Mouse (Mus musculus) left cerebral cortex, postnatal 10 days (tissue): ENCODE results near the gene 4932438H23Rik. TPM values are rescaled to one million over a fixed set of nuclear protein-coding genes. Genes with fewer than 3 reads are reported as not detected.
A peak's percentile ranks its signal among the peaks of the same experiment; 100 is the strongest.
"Not testable (repeated sequence)": the region's sequence is repeated elsewhere in the genome, so short reads cannot be mapped to it uniquely, and the experiment has no call there.

Experiments used
- DNase-seq, 2 experiments: peaks; one replicate each; pipeline ENCODE4 v3.0.0; 2021 to 2022; ENCODE audit warnings: low spot score in 2 of 2, mixed read lengths in 1 of 2; ENCODE audit errors: extremely low spot score in 1 of 2
- intact Hi-C: fragments of 180-260 bp; cut with DNase I; formaldehyde crosslinking; loops from one replicate; pipeline ENCODE4 v1.15.1; 2025
- total RNA-seq, 2 experiments: library from RNA; stranded (reverse); gene quantifications; 2 replicates each; pipeline ENCODE4 v1.2.3; 2021

4932438H23Rik gene
- total RNA-seq, 2 experiments from 2014 or later, result 0.32 to 0.34 TPM

DNA sequence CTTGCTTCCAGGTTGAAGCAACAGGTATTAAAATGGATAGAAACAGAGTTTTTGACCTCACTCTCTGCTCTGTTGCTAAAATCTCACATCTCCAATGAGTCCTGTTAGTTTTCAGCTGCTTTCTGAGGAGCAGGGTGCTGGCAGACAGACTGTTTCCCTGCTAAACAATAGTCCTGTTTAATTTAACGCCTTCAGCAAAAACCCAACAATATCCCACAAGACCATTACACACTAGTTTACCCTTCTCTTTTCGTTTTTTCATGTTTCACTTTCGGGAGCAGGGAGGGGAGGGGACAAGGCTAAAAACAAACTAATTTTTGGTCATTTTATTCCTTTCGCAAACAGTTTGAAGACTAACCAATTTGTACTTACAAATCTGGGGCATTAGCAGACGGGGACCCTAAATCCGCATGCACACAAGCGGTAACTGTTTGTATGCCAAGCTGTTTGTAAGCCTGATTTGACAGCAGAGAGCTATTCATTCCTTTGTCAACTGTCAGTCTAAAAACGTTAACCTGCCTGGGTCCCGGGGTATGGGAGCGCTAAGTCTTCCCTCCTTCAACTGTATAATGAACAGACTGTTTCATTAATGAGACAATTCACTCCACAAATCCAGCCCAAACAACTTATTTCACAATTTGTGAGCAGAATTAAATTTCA, 10.0 kb upstream of the 4932438H23Rik start:
- intact Hi-C loops, result no loop called here
- DNase-seq, result no peak

DNA sequence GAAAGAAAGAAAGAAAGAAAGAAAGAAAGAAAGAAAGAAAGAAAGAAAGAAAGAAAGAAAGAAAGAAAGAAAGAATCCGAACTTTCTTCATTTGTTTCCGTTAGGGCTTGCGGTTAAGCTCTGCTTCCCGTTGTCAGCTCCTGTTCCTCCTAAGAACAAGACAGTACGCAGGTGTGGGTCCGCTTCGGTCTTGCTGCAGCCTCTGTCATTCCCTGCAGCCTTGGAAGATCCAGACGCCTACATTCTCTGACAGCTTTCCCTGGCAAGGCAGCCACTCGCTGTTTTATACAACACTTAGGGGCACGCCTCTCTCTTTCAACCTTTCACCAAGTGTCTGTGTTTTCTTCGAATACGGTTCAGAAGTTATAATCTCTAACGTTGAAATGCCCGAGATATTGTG, 8.5 kb upstream of the 4932438H23Rik start:
- no peak for DNase-seq
- intact Hi-C loops, result no loop called here

GRCm38 (mm10) chr16:91100484-91100883, 5.6 kb upstream of the 4932438H23Rik start:
- no peak for DNase-seq
- intact Hi-C loops, result no loop called here

- no peak for DNase-seq
- intact Hi-C loops, result no loop called here
Observed at GRCm38 (mm10) chr16:91099444-91100065, 4.6 kb upstream of the 4932438H23Rik start.

DNA sequence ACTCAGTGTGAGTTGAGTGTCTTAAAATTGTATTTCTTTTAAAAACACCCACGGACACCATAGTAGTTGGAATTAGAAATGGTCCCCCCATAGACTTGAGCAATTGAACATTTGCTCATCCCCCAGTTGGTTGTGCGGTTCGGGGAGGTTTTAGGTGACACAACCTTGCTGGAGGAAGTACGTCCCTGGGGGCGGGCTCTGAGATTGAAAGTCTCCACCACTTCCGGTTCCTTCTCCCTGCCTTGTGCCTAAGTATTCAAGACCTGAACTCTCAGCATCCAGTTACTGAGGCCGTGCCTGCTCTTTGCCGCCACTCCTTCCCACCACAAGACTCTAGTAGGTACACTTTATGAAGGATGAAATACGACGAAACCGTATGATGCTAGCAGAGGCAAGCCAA, 2.9 kb upstream of the 4932438H23Rik start:
- DNase-seq, result no peak
- intact Hi-C loops, result no loop called here

DNA sequence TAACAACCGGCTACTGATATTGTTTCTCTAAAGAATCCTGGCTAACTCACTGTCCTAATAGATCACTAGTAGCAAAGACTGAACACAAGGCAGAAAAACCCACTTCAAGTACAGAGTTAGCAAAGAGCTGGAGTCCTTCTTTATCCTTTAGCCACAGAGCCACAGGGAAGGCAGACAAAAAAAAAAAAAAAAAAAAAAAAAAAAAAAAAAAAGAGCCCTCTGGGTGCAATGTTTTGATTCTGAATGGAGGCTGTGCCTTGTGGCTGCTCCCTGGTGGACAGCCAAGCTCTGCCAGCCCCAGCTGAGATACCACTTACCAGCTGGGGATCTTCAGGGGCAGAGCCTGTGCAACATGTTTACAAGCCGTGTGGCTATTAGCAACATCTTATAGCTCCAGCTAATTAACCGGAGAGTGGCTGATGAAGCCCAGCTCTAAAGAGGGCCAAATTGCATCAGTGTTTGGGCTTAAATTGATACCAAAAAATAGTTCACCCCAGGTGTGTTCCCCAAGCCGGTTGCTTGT, 2.1 kb upstream of the 4932438H23Rik start:
- intact Hi-C loops, result no loop called here
- DNase-seq, result no peak

DNA sequence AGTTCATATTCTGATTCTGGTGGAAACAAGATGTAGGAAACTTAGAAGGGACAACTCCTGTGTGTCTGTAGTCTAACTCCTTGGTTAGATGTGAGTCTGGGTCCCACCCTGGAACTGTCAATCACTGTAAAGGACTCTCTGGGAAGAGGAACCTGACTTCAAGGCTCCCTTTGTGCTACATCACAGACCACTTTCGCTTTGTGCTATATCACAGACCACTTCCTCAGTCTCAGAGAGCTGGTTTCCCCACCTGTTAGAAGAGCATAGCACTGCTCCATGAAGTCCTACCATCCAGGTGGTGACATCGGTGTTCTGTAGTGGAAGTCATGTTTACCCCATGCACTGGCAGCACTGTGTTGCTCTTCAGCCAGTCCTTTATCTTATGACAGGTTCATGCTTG, 1.1 kb upstream of the 4932438H23Rik start:
- intact Hi-C loops, result no loop called here
- DNase-seq, result no peak

GRCm38 (mm10) chr16:91086642-91087306, 8.1 kb downstream of the 4932438H23Rik start:
- no peak for DNase-seq
- intact Hi-C loops, result loop anchor here (10.0 kb wide), 1 partner anchor 128 kb away; no protein-coding TSS in a partner anchor

- no peak for DNase-seq
- intact Hi-C loops, result loop anchor here (10.0 kb wide), 1 partner anchor 129 kb away; no protein-coding TSS in a partner anchor
Observed at GRCm38 (mm10) chr16:91085239-91085825, 9.6 kb downstream of the 4932438H23Rik start.

- intact Hi-C loops, result loop anchor here (10.0 kb wide), 1 partner anchor 130 kb away; no protein-coding TSS in a partner anchor
Observed at GRCm38 (mm10) chr16:91084307-91085238, 10.3 kb downstream of the 4932438H23Rik start.

GRCm38 (mm10) chr16:91083002-91083646, 11.8 kb downstream of the 4932438H23Rik start:
- DNase-seq, result no peak
- intact Hi-C loops, result loop anchor here (10.0 kb wide), 1 partner anchor 132 kb away; no protein-coding TSS in a partner anchor

More at GRCm38 (mm10) chr16:91084307-91085238, 10.3 kb downstream of the 4932438H23Rik start:
- DNase-seq, result peak in 1 of 2 experiments; percentile 29

GRCm38 (mm10) chr16:91081508-91081907, 13.4 kb downstream of the 4932438H23Rik start:
- DNase-seq, result peak; percentile 77 to 84
- intact Hi-C loops, result loop anchor here (2.0 to 10.0 kb wide), 2 partner anchors 133 to 271 kb away; no protein-coding TSS in a partner anchor

GRCm38 (mm10) chr16:91076180-91076579, 18.7 kb downstream of the 4932438H23Rik start:
- no peak for DNase-seq
- intact Hi-C loops, result no loop called here

- DNase-seq, intact Hi-C loops: not testable (repeated sequence)
Observed at GRCm38 (mm10) chr16:91075423-91075822, 19.5 kb downstream of the 4932438H23Rik start.

GRCm38 (mm10) chr16:91073163-91073892, 21.6 kb downstream of the 4932438H23Rik start:
- intact Hi-C loops, result no loop called here
- DNase-seq, result peak; percentile 88 to 92

DNA sequence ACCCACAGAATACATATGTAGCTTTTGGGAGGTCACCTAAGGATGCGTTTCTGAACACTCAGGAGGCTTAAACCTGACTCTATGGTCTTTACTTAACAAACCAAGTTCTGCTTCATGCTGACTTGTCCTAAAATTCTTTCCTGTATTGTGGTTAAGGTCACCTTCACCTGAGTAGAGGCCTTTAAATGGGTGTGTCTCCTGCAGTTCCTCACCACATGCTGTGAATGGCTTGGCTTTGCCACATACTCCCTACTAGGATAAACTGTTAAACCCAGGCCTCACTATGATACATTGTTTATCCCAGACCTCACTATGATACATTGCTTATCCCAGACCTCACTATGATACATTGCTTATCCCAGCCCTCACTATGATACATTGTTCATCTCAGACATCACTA, 22.7 kb downstream of the 4932438H23Rik start:
- no peak for DNase-seq
- intact Hi-C loops, result no loop called here

- intact Hi-C loops, result no loop called here
- DNase-seq, result peak; percentile 37 to 48
Observed at GRCm38 (mm10) chr16:91068969-91069368, 26.0 kb downstream of the 4932438H23Rik start.
